Mouse (Mus musculus): Measurements from ENCODE around the gene Otop2. TPM values are rescaled to one million over a fixed set of nuclear protein-coding genes. Genes with fewer than 3 reads are reported as not detected.

Gene Otop2
- polyA plus RNA-seq, 1 experiment from 2014 or later, result not detected

DNA sequence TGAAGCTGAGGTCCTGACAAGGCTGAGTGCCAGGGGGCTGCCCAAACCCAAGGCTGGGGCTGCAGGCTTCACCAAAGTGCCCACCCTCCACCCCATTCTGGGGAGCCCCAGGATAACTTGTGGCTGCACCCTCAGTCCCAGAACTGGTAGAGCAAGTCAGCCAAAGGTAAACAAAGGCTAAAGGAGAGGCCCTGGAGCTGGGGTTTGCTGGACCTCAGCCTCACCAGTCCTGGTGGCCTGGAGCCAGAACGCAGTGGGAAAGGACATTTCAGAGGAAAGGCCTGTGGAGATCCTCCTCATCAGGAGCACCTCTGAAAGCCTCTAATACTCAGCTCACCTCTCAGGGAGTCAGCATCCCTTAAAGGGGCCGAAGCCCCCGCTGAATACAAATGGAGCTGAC lies 57.2 kb downstream of the Otop2 start:
- Histone ChIP-seq H3K4me3 (no peak overlapping the region), H3K36me3 (no peaks in the 10 kb centered on the region), H3K27me3 (peaks cover 15% of the 10 kb centered on the region; the same call in 1 of the 2 replicates), H3K27ac (replicated peaks) (no peak overlapping the region), H3K4me1 (replicated peaks) (peaks cover 32% of the 10 kb centered on the region), H3K9me3 (no peaks in the 10 kb centered on the region), H3K9ac (no peak overlapping the region), H3K4me2 (no peak overlapping the region)
- 86% methylated on average over 3 of the region's 3 CpGs for WGBS
- ATAC-seq (ENCODE audit: low read depth), result no peak

DNA sequence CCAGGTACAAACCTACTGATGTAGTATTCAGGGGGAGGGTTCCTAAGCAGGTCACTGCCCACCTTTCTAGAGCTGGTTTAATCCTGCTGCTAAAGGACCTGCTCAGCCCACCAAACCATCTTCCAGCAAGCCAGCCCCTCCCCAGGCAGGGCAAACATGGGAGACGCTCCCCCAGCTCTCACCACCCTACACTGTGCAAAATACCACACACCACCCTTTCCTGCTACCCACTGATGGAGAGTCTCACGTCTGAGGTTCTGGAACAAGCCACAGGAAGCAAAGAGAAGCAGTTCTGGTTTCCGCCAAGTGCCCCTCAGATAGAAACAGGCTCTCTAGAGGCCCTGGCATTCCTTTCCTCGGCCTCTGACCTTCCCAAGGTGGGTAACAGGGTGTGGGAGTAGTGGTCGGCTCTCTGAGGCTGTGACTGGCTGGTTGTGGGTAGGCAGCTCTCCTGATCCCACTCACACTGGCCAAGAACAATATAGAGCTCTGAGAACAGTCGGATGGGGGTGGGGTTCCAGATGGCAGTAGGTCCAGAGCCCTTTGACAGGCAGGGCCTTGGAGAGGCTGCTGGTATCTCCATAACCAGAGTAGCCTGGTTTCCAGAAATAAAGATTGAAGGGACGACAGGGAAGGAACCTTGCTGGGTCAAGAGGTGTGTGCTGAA lies 59.2 kb downstream of the Otop2 start:
- WGBS, result 36% methylated on average over 7 of the region's 7 CpGs
- Histone ChIP-seq H3K9ac (peak overlapping the region; percentile 89), H3K36me3 (no peaks in the 10 kb centered on the region), H3K4me2 (peak overlapping the region; percentile 86), H3K27me3 (peaks cover 32% of the 10 kb centered on the region), H3K27ac (replicated peaks) (peak overlapping the region; percentile 90), H3K4me1 (replicated peaks) (peaks cover 23% of the 10 kb centered on the region), H3K9me3 (no peaks in the 10 kb centered on the region), H3K4me3 (peak overlapping the region; percentile 65)
- ATAC-seq (ENCODE audit: low read depth), result peak; percentile 20; the same call in 1 of the 2 replicates

DNA sequence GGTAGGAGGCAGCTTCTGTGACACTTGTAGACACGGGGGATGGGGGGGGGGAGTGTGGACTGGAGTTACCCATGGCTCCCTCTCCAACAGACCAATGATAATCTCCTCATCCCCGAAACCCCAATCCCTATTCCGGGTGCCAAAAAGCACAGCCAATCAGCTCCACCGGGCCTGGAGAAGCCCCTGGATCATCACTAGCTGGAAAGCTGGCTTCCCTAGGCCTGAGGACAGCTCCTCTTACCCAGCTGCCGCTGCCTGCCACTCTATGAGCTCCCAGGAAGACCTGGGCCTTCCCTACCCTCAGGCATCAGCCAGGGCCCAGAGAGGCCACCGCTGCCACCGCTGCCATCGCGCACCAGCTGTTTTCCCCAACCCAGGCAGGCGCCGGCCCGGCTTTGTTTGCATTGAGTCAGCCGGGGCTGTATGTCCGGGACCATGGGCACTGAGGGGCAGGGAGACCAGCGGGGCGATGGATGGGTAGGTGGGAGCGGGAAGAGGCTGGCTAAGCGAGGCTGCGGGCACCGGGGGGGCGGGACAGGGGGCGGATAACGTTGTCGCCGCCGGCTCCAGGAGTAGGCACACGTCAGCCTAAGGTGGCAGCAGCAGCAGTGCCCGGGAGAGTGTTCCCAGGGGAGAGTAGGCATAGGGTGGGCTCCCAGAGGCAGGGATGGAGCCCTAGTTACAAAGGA lies 59.9 kb downstream of the Otop2 start:
- Histone ChIP-seq H3K4me2 (peak overlapping the region; percentile 86), H3K27me3 (peaks cover 32% of the 10 kb centered on the region), H3K9me3 (no peaks in the 10 kb centered on the region), H3K27ac (replicated peaks) (peak overlapping the region; percentile 90), H3K4me1 (replicated peaks) (peaks cover 23% of the 10 kb centered on the region), H3K36me3 (no peaks in the 10 kb centered on the region), H3K9ac (peak overlapping the region; percentile 89), H3K4me3 (peak overlapping the region; percentile 65)
- peak; percentile 81 for ATAC-seq (ENCODE audit: low read depth)
- WGBS, result 1% methylated on average over 28 of the region's 28 CpGs

DNA sequence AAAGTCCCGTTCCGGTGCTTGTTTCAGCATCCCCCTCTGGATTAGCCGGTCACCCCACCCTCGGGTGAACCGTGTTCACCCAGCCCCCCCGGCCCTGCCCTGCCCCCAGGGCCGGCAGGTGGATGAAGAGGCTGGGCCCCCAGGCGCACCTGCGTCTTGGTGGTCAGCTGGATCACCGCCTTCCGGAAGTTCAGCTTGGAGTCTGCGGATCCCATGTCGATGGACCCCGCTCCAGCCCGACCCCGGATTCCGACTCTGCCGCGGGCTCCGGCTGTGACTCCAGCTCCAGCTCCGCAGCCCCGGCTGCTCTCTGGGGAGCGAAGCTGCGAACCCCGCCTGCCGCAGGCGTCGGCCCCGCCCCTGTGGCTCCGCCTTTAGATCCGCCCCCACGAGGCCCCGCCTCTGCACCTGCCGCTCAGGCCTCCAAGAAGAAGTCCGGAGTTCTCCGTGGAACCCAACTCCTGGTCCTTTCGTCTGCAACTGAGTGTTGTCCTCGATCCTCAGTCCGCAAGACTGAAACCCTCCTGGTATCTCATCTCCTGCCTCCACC lies 60.5 kb downstream of the Otop2 start, which contains the start of gene Hid1:
TSS of gene Hid1 (minus strand) at position 362 of the 550 bp plus-strand sequence.
- Histone ChIP-seq H3K4me1 (replicated peaks) (peaks cover 23% of the 10 kb centered on the region), H3K4me2 (peak within 1 kb of the TSS; percentile 86)
- under 1% methylated on average over 37 of the region's 39 CpGs for WGBS

GRCm38 (mm10) chr11:115370368-115370767 lies 63.4 kb downstream of the Otop2 start:
- 54% methylated on average over 7 of the region's 7 CpGs for WGBS
- Histone ChIP-seq H3K27me3 (peaks cover 59% of the 10 kb centered on the region), H3K27ac (replicated peaks) (no peak overlapping the region), H3K4me3 (no peak overlapping the region), H3K4me1 (replicated peaks) (peaks cover 36% of the 10 kb centered on the region), H3K36me3 (no peaks in the 10 kb centered on the region), H3K9ac (no peak overlapping the region), H3K9me3 (no peaks in the 10 kb centered on the region), H3K4me2 (no peak overlapping the region)
- ATAC-seq (ENCODE audit: low read depth), result no peak

More for the DNA sequence above, 60.5 kb downstream of the Otop2 start, which contains the start of gene Hid1:
- H3K9ac ChIP-seq, result peak within 1 kb of the TSS; percentile 89
- H3K36me3 ChIP-seq, result no peaks in the 10 kb centered on the region
- peak; percentile 83 for ATAC-seq (ENCODE audit: low read depth)
- H3K27me3 ChIP-seq, result peaks cover 38% of the 10 kb centered on the region
- H3K4me3 ChIP-seq, result peak within 1 kb of the TSS; percentile 65
- H3K9me3 ChIP-seq, result no peaks in the 10 kb centered on the region
- H3K27ac ChIP-seq (replicated peaks), result peak within 1 kb of the TSS; percentile 90

GRCm38 (mm10) chr11:115371354-115371753 lies 64.4 kb downstream of the Otop2 start:
- Histone ChIP-seq H3K4me1 (replicated peaks) (peaks cover 26% of the 10 kb centered on the region), H3K36me3 (no peaks in the 10 kb centered on the region), H3K27me3 (peaks cover 60% of the 10 kb centered on the region), H3K9me3 (no peaks in the 10 kb centered on the region), H3K27ac (replicated peaks) (no peak overlapping the region), H3K9ac (no peak overlapping the region), H3K4me3 (no peak overlapping the region), H3K4me2 (no peak overlapping the region)
- ATAC-seq (ENCODE audit: low read depth), result no peak
- WGBS, result 33% methylated on average over 8 of the region's 8 CpGs

DNA sequence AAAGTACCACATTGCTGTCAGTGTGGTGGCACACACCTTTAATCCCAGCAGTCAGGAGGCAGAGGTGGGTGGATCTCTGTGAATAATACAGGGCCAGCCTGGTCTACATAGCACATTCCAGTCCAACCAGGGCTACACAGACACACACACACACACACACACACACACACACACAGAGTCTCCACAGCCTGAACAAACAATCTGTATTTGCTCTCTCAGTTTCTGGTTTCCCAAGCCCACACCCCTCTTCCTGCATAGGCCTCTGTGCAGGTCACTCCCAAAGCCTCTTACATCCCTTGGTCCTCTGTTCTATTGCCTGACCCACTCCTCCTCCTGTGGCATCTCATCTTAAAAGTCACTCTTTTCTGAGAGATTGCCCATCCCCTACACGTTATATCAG lies 65.1 kb downstream of the Otop2 start:
- 72% methylated on average over 1 of the region's 1 CpGs for WGBS
- peaks cover 60% of the 10 kb centered on the region for H3K27me3 ChIP-seq
- H3K27ac ChIP-seq (replicated peaks), result no peak overlapping the region
- no peaks in the 10 kb centered on the region for H3K9me3 ChIP-seq
- no peak overlapping the region for H3K9ac ChIP-seq
- H3K36me3 ChIP-seq, result no peaks in the 10 kb centered on the region
- no peak overlapping the region for H3K4me2 ChIP-seq
- H3K4me3 ChIP-seq, result no peak overlapping the region
- ATAC-seq (ENCODE audit: low read depth), result no peak
- peaks cover 20% of the 10 kb centered on the region for H3K4me1 ChIP-seq (replicated peaks)

- Histone ChIP-seq H3K27ac (replicated peaks) (no peak overlapping the region), H3K9ac (no peak overlapping the region), H3K9me3 (no peaks in the 10 kb centered on the region), H3K4me3 (no peak overlapping the region), H3K27me3 (peaks cover 60% of the 10 kb centered on the region), H3K36me3 (no peaks in the 10 kb centered on the region), H3K4me1 (replicated peaks) (peaks cover 17% of the 10 kb centered on the region), H3K4me2 (no peak overlapping the region)
- WGBS, result 54% methylated on average over 2 of the region's 2 CpGs
- ATAC-seq (ENCODE audit: low read depth), result no peak
These were observed 65.8 kb downstream of the Otop2 start for GRCm38 (mm10) chr11:115372737-115373136.

DNA sequence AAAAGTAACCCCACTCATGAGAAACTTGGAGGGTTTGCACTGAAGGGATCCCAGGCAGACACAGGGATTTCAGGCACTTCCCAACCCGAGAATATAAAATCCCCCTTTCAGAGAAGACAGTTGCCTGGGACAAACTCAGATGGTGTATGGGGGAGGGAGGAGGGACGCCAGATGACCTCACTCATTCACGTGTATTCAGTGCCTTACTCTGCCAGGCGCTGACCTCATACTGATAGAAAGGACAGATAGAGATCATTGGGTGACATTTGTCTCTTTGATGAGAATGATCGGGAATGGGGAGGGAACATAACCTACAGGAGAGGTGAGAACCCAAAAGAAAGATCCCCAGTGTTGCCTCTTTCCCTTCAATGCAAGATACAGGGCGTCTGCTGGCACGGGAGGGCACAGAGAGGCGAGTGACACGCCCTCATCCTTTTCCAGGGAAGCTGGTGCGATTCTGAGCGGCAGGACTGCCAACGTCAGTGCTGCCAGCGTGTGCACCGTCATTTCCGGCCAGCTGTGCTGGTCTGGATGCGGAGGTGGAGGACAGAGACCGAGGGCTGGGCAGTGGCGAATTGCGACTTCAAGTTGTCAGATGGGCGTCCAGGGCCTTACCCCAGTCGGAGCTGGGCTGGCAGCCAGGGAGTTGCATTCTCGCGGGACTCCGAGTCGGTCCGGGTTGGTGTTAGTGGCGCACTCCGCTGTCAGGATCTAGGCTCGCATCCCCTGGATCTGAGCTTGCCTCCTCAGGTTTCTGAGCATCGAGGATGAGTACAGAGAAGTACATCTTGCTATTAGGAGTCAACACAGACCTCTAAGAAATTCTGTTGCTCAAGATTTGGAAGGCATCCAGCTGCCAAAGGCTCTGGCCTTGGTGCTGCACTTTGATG lies 67.1 kb downstream of the Otop2 start:
- Histone ChIP-seq H3K4me2 (peak overlapping the region; percentile 70), H3K9me3 (no peaks in the 10 kb centered on the region), H3K4me3 (peak overlapping the region; percentile 46), H3K4me1 (replicated peaks) (peaks cover 16% of the 10 kb centered on the region), H3K9ac (peak overlapping the region; percentile 75), H3K36me3 (no peaks in the 10 kb centered on the region), H3K27ac (replicated peaks) (peak overlapping the region; percentile 57), H3K27me3 (peaks cover 51% of the 10 kb centered on the region)
- peak; percentile 71 for ATAC-seq (ENCODE audit: low read depth)
- WGBS, result 2% methylated on average over 30 of the region's 30 CpGs

DNA sequence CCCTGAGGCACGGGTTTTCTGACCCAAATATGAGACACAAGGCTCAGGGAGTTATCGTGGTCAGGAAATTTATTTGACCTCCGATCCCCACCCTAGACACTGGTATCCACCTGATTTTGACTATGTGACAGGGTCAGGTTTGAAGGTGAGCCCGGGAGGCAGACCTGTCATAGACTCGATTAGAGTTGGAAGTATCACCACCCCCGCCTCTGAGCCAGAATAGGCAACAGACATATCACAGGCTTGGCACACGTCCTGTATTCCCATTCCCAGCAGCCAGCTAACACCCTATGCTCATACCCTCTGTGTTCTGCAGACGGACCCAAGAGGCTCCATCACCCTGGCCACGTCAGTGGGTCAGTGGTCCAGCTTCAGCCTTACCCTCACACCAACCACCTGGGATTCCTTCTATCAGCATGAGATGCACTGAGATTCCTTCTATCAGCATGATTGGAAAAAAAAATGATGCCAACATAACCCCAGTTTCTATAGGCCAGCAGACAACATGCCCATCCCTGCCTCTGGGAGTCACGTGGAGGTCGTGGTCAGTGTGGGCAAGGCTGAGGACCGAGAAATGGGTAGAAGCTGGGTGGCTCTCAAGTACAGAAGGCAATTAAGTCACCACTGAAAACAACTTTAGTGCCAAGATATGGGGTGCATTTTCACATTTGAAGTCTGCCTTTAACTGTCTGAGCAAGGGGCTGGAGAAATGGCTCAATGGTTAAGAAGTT lies 67.9 kb downstream of the Otop2 start:
- Histone ChIP-seq H3K4me3 (peak overlapping the region; percentile 46), H3K9ac (peak overlapping the region; percentile 75), H3K4me1 (replicated peaks) (peaks cover 16% of the 10 kb centered on the region), H3K36me3 (no peaks in the 10 kb centered on the region), H3K27me3 (peaks cover 45% of the 10 kb centered on the region), H3K4me2 (peak overlapping the region; percentile 70), H3K9me3 (no peaks in the 10 kb centered on the region), H3K27ac (replicated peaks) (peak overlapping the region; percentile 57)
- WGBS, result 68% methylated on average over 12 of the region's 12 CpGs
- ATAC-seq (ENCODE audit: low read depth), result peak; percentile 12; the same call in 1 of the 2 replicates

DNA sequence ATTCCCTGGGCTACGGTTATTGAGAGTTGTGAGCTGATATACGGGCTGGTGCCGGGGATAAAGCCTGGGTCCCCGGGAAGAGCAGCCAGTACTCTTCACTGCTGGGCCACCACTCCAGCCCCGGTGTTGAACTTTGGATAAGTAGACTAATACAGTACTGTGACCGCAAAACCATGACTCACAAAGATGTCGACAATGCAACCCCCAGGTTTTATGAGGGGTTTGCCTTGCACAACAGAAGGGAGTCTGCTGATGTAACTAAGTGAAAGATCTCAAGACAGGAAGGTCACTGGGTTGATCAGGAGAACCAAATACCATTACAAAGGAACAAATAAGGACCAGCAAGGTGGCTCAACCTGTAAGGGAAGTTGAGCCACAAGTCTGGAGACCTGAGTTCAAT lies 69.8 kb downstream of the Otop2 start:
- ATAC-seq (ENCODE audit: low read depth), result no peak
- Histone ChIP-seq H3K9me3 (no peaks in the 10 kb centered on the region), H3K27me3 (peaks cover 34% of the 10 kb centered on the region), H3K9ac (no peak overlapping the region), H3K4me2 (no peak overlapping the region), H3K4me1 (replicated peaks) (peaks cover 19% of the 10 kb centered on the region), H3K27ac (replicated peaks) (no peak overlapping the region), H3K36me3 (no peaks in the 10 kb centered on the region), H3K4me3 (no peak overlapping the region)
- 61% methylated on average over 7 of the region's 7 CpGs for WGBS
